Mouse (Mus musculus) testis, adult 2 months (tissue): Measurements from ENCODE around the gene Gm4846.
"Not testable (repeated sequence)": the region's sequence is repeated elsewhere in the genome, so short reads cannot be mapped to it uniquely, and the experiment has no call there.

Source experiments
- CTCF ChIP-seq: fragments of 200-500 bp; IDR thresholded peaks from 2 replicates; pipeline ENCODE4 v1.5.1; 2012; ENCODE audit warnings: low read depth, mild to moderate bottlenecking, inconsistent platforms, low read length, moderate library complexity; ENCODE audit not compliant: control insufficient read depth, insufficient read depth, insufficient replicate concordance
- POLR2A ChIP-seq: fragments of 200-500 bp; IDR thresholded peaks from 2 replicates; pipeline ENCODE4 v1.6.1; 2012; ENCODE audit warnings: low read depth, mild to moderate bottlenecking, inconsistent platforms, low read length, moderate library complexity; ENCODE audit not compliant: control insufficient read depth

GRCm38 (mm10) chr1:166504206-166504605, 6.8 kb upstream of the Gm4846 start:
- TF ChIP-seq POLR2A, CTCF: not testable (repeated sequence)
